Mouse (Mus musculus): ENCODE results near the gene Lmntd2. TPM values are rescaled to one million over a fixed set of nuclear protein-coding genes. Genes with fewer than 3 reads are reported as not detected.

The Lmntd2 gene
- polyA plus RNA-seq, 1 experiment, result 6.6 TPM

- Histone ChIP-seq H3K9ac (ENCODE audit: low read depth, poor library complexity, severe bottlenecking) (no peak overlapping the region; the same call in 1 of the 2 replicates), H3K9me3 (replicated peaks; ENCODE audit: control insufficient read depth, insufficient read depth, low read length, poor library complexity, severe bottlenecking) (no peaks in the 10 kb centered on the region), H3K4me3 (ENCODE audit: low read depth, low read length) (no peak overlapping the region), H3K27me3 (ENCODE audit: control insufficient read depth, insufficient read depth, low read length, poor library complexity, severe bottlenecking) (no peaks in the 10 kb centered on the region), H3K27ac (ENCODE audit: insufficient read depth, low read length) (no peak overlapping the region), H3K36me3 (ENCODE audit: control insufficient read depth, insufficient read depth, low read length, poor library complexity, severe bottlenecking) (peaks cover 13% of the 10 kb centered on the region), H3K4me1 (ENCODE audit: control insufficient read depth, insufficient read depth, low read length) (peaks cover 7% of the 10 kb centered on the region)
- TF ChIP-seq EP300 (IDR thresholded peaks at IDR 0.05; ENCODE audit: insufficient read depth, low read depth, low read length), result no peak
- no peak for TF ChIP-seq CTCF (IDR thresholded peaks at IDR 0.05; ENCODE audit: low read depth, low read length)
- no peak for TF ChIP-seq POLR2A (IDR thresholded peaks at IDR 0.05; ENCODE audit: insufficient read depth, low read length)
Measured at GRCm38 (mm10) chr7:141191796-141192685, 21.8 kb downstream of the Lmntd2 start.

GRCm38 (mm10) chr7:141191036-141191435 is 22.8 kb downstream of the Lmntd2 start:
- no peak overlapping the region for H3K9ac ChIP-seq (ENCODE audit: low read depth, poor library complexity, severe bottlenecking)
- peaks cover 7% of the 10 kb centered on the region for H3K4me1 ChIP-seq (ENCODE audit: control insufficient read depth, insufficient read depth, low read length)

DNA sequence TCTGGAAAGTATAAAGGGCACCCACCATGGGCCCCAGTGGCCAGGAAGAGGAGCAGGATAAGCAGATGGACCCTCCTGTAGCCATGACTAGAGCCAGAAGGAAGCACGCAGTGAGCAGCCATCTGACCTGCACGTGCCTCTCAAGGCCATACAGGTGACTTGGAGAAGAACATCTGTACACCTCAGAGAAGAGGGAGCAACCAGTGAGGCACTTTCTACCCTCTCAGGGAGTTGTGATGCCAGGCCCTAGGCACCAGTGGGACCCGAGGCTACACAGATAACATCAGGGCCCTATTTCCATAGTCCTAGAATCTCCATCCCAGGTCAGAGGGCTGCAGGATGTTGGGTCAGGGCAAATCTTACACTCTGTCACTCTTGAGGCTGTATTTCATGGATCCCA is 23.7 kb downstream of the Lmntd2 start:
- no peak for TF ChIP-seq CTCF (IDR thresholded peaks at IDR 0.05; ENCODE audit: low read depth, low read length)
- no peak for TF ChIP-seq EP300 (IDR thresholded peaks at IDR 0.05; ENCODE audit: insufficient read depth, low read depth, low read length)
- TF ChIP-seq POLR2A (IDR thresholded peaks at IDR 0.05; ENCODE audit: insufficient read depth, low read length), result no peak
- no peak overlapping the region for H3K9ac ChIP-seq (ENCODE audit: low read depth, poor library complexity, severe bottlenecking)

More at GRCm38 (mm10) chr7:141191036-141191435, 22.8 kb downstream of the Lmntd2 start:
- Histone ChIP-seq H3K4me3 (ENCODE audit: low read depth, low read length) (no peak overlapping the region), H3K9me3 (replicated peaks; ENCODE audit: control insufficient read depth, insufficient read depth, low read length, poor library complexity, severe bottlenecking) (no peaks in the 10 kb centered on the region), H3K27ac (ENCODE audit: insufficient read depth, low read length) (no peak overlapping the region), H3K27me3 (ENCODE audit: control insufficient read depth, insufficient read depth, low read length, poor library complexity, severe bottlenecking) (no peaks in the 10 kb centered on the region), H3K36me3 (ENCODE audit: control insufficient read depth, insufficient read depth, low read length, poor library complexity, severe bottlenecking) (peaks cover 13% of the 10 kb centered on the region)
- TF ChIP-seq CTCF (IDR thresholded peaks at IDR 0.05; ENCODE audit: low read depth, low read length) (no peak), EP300 (IDR thresholded peaks at IDR 0.05; ENCODE audit: insufficient read depth, low read depth, low read length) (no peak), POLR2A (IDR thresholded peaks at IDR 0.05; ENCODE audit: insufficient read depth, low read length) (no peak)

GRCm38 (mm10) chr7:141188733-141189132 is 25.1 kb downstream of the Lmntd2 start:
- Histone ChIP-seq H3K9me3 (replicated peaks; ENCODE audit: control insufficient read depth, insufficient read depth, low read length, poor library complexity, severe bottlenecking) (no peaks in the 10 kb centered on the region), H3K27ac (ENCODE audit: insufficient read depth, low read length) (no peak overlapping the region), H3K27me3 (ENCODE audit: control insufficient read depth, insufficient read depth, low read length, poor library complexity, severe bottlenecking) (no peaks in the 10 kb centered on the region), H3K4me1 (ENCODE audit: control insufficient read depth, insufficient read depth, low read length) (peaks cover 7% of the 10 kb centered on the region), H3K4me3 (ENCODE audit: low read depth, low read length) (no peak overlapping the region), H3K36me3 (ENCODE audit: control insufficient read depth, insufficient read depth, low read length, poor library complexity, severe bottlenecking) (peaks cover 13% of the 10 kb centered on the region), H3K9ac (ENCODE audit: low read depth, poor library complexity, severe bottlenecking) (no peak overlapping the region)
- TF ChIP-seq CTCF (IDR thresholded peaks at IDR 0.05; ENCODE audit: low read depth, low read length) (no peak), EP300 (IDR thresholded peaks at IDR 0.05; ENCODE audit: insufficient read depth, low read depth, low read length) (no peak), POLR2A (IDR thresholded peaks at IDR 0.05; ENCODE audit: insufficient read depth, low read length) (no peak)

More for the DNA sequence above, 23.7 kb downstream of the Lmntd2 start:
- H3K36me3 ChIP-seq (ENCODE audit: control insufficient read depth, insufficient read depth, low read length, poor library complexity, severe bottlenecking), result peaks cover 13% of the 10 kb centered on the region
- peaks cover 7% of the 10 kb centered on the region for H3K4me1 ChIP-seq (ENCODE audit: control insufficient read depth, insufficient read depth, low read length)
- no peak overlapping the region for H3K27ac ChIP-seq (ENCODE audit: insufficient read depth, low read length)
- no peaks in the 10 kb centered on the region for H3K9me3 ChIP-seq (replicated peaks; ENCODE audit: control insufficient read depth, insufficient read depth, low read length, poor library complexity, severe bottlenecking)
- H3K27me3 ChIP-seq (ENCODE audit: control insufficient read depth, insufficient read depth, low read length, poor library complexity, severe bottlenecking), result no peaks in the 10 kb centered on the region
- H3K4me3 ChIP-seq (ENCODE audit: low read depth, low read length), result no peak overlapping the region

- no peak overlapping the region for H3K27ac ChIP-seq (ENCODE audit: insufficient read depth, low read length)
- TF ChIP-seq POLR2A (IDR thresholded peaks at IDR 0.05; ENCODE audit: insufficient read depth, low read length), result no peak
- TF ChIP-seq EP300 (IDR thresholded peaks at IDR 0.05; ENCODE audit: insufficient read depth, low read depth, low read length), result no peak
- TF ChIP-seq CTCF (IDR thresholded peaks at IDR 0.05; ENCODE audit: low read depth, low read length), result no peak
Measured at GRCm38 (mm10) chr7:141188194-141188593, 25.7 kb downstream of the Lmntd2 start.

GRCm38 (mm10) chr7:141176173-141176572 is 37.7 kb downstream of the Lmntd2 start:
- TF ChIP-seq CTCF (IDR thresholded peaks at IDR 0.05; ENCODE audit: low read depth, low read length), result peak; percentile 98
- TF ChIP-seq POLR2A (IDR thresholded peaks at IDR 0.05; ENCODE audit: insufficient read depth, low read length), result no peak
- TF ChIP-seq EP300 (IDR thresholded peaks at IDR 0.05; ENCODE audit: insufficient read depth, low read depth, low read length), result 0 out of 2 replicates have a peak, but pooled peaks have one; percentile 17
- Histone ChIP-seq H3K27ac (ENCODE audit: insufficient read depth, low read length) (no peak overlapping the region), H3K4me1 (ENCODE audit: control insufficient read depth, insufficient read depth, low read length) (no peaks in the 10 kb centered on the region), H3K4me3 (ENCODE audit: low read depth, low read length) (no peak overlapping the region), H3K9ac (ENCODE audit: low read depth, poor library complexity, severe bottlenecking) (no peak overlapping the region), H3K27me3 (ENCODE audit: control insufficient read depth, insufficient read depth, low read length, poor library complexity, severe bottlenecking) (no peaks in the 10 kb centered on the region), H3K36me3 (ENCODE audit: control insufficient read depth, insufficient read depth, low read length, poor library complexity, severe bottlenecking) (no peaks in the 10 kb centered on the region), H3K9me3 (replicated peaks; ENCODE audit: control insufficient read depth, insufficient read depth, low read length, poor library complexity, severe bottlenecking) (no peaks in the 10 kb centered on the region)

More at GRCm38 (mm10) chr7:141188194-141188593, 25.7 kb downstream of the Lmntd2 start:
- Histone ChIP-seq H3K36me3 (ENCODE audit: control insufficient read depth, insufficient read depth, low read length, poor library complexity, severe bottlenecking) (peaks cover 13% of the 10 kb centered on the region), H3K4me1 (ENCODE audit: control insufficient read depth, insufficient read depth, low read length) (peaks cover 7% of the 10 kb centered on the region), H3K4me3 (ENCODE audit: low read depth, low read length) (no peak overlapping the region), H3K9me3 (replicated peaks; ENCODE audit: control insufficient read depth, insufficient read depth, low read length, poor library complexity, severe bottlenecking) (no peaks in the 10 kb centered on the region), H3K9ac (ENCODE audit: low read depth, poor library complexity, severe bottlenecking) (no peak overlapping the region), H3K27me3 (ENCODE audit: control insufficient read depth, insufficient read depth, low read length, poor library complexity, severe bottlenecking) (no peaks in the 10 kb centered on the region)
